Mouse (Mus musculus): ENCODE measurements at regions not wholly inside any gene's neighbourhood (a gene's known extent, or its start where the extent isn't known, plus 50 kb on each side); places are given as distances from the start of the nearest gene placed in this dataset.

DNA sequence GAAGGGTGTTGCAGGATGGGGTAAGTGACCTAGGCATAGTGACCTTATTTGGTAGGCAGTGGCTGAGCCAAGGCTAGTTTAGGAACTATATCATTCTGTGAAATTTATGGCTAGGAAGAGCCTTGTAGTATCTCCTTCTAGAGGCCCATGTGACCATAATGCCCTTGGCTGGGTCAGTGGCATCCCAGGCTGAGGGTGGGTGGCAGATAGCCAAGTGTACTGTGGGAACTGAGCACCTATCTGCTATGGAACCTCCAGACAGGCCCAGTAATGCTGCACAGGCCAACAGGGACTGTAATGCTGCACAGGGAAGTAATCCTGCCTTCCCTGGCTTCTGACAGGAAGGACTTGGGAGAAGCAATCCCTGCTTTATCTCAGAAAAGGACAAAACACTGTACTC is 500.6 kb upstream of the Mki67 start:
- no peak for TF ChIP-seq CTCF (IDR thresholded peaks at IDR 0.05; ENCODE audit: borderline replicate concordance, insufficient read depth, low read length)
- TF ChIP-seq POLR2A (IDR thresholded peaks at IDR 0.05; ENCODE audit: low read depth, low read length): no peak

Measured in embryonic fibroblast, embryonic 13.5 days (primary cell).